Mouse (Mus musculus): ENCODE results near the gene Dicer1.

Gene Dicer1

DNA sequence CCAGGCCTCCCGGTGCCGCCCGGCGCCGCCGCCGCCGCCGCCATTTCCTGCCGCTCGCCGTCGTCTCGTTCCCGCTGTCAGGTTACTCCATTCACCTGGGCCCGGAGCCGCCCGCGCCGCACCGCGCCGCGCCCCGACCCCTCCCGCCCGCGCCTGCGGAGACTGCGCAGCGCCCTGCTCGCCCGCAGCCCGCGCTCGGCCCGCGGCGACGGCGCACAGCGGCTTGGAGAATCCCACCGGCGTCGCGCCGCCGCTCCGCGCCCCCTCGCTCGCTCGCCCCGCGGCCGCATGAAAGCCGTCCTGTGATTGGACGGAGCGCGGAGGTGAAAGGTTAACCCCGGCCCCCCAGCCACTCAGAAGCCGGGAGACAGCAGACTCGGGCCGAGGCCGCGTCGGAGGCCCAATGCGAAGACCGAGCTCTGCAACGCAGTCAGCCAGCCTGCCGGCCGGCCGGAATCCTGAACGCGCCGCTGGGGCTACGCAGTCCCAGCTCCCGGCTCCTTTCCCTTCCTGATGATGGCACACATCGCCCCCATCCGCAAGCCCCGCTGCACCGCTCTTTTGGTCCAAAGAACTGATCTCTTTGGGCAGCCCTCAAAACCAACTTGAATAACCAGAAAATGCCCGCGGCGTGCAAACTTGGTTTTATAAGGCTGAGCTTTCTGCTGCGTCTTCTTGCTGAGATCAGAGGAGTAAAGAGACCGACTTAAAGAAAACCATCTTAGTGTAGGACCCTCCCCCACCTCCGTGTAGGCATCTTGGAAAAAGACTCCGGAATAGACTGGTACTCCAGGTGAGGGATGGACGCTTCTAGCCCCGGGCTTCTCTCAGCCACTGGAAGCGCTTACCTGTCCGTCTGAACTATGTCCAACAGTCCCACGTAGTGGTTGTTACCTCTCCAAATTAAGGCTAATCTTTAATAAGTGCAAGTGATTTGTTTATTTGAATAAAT lies at the start of gene Dicer1:
Gene Dicer1, minus strand, starts transcription at position 139 of the 952 bp plus-strand sequence.
- peak; percentile 96 for DNase-seq (ENCODE audit: low read depth, low spot score)

DNA sequence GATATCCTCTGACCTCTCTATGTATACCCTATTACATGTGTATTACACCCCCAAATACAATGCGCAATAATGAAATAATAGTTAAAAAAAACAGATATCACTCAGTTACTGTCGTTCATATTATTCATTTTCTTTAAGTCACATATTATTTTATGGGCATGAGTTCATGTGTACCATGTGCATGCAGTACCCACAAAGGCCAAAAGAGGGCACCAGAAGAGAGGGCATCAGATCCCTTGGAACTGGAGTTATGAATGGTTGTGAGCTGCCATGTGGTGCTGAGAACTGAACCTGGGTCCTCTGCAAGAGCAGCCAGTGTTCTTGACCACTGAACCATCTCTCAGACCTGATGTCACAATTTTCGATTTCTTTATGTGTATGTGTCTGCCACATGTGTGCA lies 47.6 kb upstream of the Dicer1 start:
- DNase-seq (ENCODE audit: low read depth, low spot score), result no peak

DNA sequence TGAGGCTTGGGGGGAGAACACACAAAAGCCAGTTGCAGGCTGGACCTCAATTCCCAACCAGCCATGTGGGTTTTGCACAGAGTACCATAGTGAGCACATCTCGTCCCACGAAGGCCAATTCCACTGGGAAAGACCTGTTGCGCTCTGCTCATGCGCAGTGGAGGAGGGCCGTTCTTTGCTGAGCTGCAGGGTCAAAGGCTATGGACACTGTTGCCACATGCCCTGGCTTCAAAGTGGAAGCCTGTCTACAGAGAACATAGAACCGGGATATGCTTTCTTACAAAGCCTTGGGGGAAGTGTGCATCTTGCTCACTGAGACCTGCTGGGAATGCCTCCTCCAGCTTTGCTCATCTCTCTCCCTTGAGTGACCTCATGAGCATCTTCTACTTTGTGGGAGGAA lies 46.2 kb upstream of the Dicer1 start:
- DNase-seq (ENCODE audit: low read depth, low spot score), result no peak

DNA sequence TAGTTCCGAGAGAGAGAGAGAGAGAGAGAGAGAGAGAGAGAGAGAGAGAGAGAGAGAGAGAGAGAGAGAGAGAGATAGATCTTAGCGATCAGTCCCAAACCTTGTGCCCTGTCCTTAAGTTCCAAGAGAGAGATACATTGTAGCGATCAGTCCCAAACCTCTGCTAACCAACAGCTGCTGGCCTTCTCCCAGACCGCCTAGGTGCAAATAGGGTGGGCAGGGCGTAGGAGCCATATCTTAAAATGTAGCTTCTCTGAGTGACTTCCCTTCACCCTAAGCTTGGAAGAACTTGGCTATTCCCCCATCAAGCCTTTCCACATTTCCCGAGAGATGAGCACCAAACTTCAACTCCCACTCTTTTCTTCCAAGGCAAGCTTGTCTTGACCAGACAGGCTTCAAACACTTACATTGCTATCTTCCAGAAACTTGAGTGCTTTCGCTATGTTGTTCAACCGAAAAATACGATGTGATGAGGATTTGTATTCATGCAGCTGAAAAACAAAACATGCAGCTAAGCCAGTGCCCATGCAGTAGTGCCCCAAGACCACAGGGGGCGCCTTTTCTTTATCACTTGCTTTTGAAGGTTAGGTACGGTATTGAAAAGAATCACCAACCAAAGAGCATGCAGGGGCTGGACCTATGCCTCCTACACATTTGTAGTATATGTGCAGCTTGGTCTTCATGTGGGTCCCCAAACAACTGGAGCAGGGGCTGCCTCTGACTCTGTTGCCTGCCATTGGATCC lies 45.1 kb upstream of the Dicer1 start:
- DNase-seq (ENCODE audit: low read depth, low spot score), result no peak

DNA sequence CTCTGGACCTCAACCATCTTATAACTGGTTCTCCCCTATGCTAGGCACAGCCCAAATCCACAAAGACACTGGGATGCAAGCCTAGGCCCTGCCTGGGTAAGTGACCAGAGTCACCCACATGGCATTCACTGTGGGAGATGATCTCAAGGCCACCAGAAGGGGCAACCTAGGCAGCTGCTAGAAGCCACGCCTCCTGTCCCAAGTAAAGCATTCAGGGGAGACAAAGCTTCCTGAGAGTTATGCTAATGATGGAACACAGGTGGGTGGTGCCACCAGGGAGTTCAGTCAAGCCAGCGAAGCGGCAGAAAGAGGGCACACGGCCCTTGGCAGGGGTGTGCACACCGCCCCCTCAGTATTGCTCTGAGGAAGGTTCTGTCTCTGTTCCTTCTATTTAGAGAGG lies 43.2 kb upstream of the Dicer1 start:
- no peak for DNase-seq (ENCODE audit: low read depth, low spot score)

DNA sequence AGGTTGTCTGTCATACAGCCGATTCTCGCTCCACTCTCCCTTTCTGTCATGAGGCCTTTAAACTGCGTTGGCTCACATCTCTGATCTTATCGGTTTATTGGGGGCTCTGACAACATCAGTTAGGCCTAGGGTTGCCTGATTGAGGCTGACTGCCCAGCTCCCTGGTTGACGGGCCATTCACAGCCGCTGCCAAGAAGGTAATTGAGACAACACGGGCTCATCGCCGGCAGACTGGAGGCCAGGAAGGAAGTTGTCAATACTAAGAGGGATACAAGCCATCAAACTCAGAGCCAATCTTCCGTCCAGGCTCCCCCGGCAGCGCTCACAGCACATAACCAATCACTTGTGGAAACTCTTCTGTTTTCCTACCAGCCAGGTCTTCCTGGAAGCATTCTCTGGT lies 41.7 kb upstream of the Dicer1 start:
- DNase-seq (ENCODE audit: low read depth, low spot score), result no peak

DNA sequence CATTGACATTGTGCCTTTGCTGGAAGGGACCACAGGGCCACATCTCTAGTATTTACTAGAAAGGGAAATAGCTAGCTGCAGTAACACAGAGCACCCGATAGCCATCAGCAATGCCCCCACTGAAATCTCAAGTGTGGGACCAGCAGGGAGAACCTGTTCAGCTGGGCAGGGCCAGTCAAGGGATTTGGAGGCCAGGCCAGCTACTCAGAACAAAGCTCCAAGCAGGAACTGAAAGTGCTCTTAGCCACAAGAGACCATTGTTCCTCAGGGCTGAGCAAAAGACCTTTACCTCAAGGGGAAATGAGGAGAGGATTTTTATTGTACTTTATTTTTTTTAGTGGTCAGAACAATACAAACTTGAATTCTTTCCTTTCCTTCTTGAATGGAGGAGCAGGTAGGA lies 25.9 kb upstream of the Dicer1 start:
- no peak for DNase-seq (ENCODE audit: low read depth, low spot score)

DNA sequence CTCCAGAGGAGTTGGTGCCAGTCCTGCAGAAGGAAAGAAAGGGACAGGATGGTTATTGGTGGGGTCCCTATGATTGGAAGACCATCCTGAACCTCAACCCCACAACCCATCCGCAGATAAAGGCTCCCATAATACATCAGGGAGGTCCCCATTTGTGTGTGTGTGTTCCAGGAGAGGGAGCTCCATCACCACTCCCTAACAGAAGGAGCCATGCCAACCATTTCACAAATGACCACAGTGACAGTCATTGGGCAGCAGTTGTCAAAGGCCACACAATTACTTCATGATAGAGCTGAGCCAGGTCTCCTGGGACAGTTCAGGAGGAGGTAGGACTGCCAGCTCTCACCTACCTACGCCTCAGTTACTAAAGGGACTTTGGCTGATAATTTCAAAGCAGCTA lies 20.2 kb upstream of the Dicer1 start:
- peak; percentile 5 for DNase-seq (ENCODE audit: low read depth, low spot score)

DNA sequence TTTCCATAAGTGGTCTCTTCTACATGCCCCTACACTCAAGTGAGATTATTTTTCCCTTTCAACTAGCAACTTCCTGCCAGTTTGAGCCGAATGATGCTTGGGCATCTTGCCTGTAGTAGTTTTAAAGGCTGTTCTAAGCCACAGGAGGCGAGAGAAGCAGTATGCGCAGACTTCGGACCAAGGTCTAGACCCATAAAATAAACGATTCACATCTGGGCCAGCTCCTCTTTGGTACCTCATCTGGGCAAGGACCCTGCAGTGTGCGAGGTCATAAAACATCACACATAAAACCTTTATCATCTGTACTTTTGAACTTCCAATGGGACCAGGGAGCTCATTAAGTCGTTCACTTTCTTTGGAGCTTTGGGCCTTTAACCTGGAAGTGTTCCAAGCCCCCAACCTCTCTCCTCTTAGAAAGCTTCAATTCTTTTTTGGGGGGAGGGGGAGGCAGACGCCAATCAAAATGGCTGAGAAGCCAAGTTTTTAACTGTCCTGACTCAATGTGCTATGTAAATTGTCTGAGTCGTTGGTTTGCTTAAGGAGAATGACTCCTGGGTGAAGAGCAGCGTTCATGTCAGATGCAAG lies 17.5 kb upstream of the Dicer1 start:
- no peak for DNase-seq (ENCODE audit: low read depth, low spot score)

DNA sequence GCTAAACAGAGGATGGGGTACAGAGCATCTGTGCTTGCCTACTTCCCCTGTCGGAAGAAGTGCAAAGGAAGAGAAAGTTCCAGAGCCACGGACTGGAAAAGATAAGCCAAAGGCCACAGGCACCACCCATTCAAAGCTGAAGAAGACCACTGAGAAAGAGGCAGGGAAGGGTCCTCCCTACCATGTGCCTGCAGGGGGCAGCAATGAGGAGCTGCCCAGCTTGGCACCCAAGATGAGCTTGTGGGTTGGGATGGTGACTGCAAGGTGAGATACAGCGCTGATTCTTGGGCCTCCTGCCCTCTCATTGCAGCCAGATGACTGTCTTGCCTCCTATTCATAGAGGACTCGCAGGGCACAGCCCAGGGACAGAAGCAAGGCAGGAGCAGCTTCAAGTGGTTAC lies 15.4 kb upstream of the Dicer1 start:
- no peak for DNase-seq (ENCODE audit: low read depth, low spot score)

DNA sequence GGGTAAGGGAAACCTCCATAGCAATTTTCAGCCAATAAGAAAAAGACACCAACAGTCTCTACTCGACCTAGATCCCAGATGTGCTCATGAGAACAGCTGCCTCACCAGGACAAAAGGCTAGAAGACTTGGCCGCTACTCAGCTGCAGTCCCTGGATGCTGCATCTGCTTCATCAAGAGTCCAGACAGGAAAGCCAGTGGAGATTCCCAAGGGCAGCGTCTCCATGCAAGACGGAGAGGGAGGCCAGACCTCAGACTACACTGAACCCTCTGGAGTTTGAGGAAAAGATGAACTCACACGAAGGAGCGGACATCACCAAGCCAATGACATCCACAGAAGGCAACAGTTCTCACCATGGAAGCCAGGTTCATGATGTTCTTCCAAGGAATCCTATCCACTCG lies 14.0 kb upstream of the Dicer1 start:
- DNase-seq (ENCODE audit: low read depth, low spot score), result no peak

DNA sequence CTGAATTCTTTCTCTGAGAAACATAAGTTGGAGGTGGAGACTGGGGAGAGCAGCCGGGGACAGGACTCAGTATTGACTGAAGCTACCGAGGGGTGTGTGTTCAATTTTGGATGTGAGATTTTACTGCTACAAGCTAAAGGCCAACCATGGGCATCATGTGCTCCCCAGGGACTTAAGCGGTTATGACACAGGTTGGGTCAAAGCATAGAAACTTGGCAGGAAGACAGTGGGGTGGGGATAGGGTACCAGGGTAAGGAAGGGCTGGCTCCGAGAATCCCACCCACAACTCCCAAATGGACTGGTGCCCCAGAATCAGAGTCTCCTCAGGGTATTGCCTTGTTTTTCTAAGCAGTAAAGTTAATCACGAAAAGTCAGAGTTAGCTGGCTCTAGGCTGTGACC lies 13.4 kb upstream of the Dicer1 start:
- DNase-seq (ENCODE audit: low read depth, low spot score), result no peak

DNA sequence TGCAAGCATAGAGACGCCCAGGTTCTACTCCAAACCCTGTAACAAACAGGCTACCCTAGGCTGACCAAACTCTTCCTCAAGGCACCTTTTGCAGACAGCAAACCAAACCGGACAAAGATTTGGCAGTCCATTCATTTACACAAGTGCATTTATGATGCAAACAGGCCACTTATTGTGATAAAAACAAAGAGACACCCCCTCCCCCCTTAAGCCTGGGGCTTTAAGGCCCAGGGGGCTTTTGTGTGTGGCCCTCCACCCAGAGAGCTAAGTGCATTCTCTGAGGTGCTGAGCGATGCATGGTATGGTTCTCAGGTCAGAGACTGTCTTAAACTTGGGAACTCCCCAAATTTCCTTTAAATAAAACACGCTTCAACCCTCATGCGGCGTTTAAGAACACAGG lies 12.2 kb upstream of the Dicer1 start:
- DNase-seq (ENCODE audit: low read depth, low spot score), result no peak

DNA sequence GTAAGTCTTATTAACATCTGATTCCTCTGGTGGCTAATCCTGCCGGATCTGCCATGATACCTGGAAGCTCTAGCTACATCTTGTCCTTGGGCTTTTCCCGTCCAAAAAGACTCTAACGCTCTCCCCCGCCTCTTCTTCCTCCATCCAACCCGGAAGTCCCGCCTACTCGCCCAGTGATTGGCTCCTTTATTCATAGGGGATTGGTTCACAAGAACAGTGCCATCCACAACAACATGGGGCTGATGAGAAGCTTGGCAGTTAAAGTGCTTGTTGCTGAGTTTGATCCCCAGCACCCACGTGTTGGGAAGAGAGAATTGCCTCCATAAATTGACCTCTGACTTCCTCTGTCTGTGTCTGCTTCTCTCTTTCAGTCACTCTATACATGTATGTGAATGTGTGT lies 9.7 kb upstream of the Dicer1 start:
- no peak for DNase-seq (ENCODE audit: low read depth, low spot score)

DNA sequence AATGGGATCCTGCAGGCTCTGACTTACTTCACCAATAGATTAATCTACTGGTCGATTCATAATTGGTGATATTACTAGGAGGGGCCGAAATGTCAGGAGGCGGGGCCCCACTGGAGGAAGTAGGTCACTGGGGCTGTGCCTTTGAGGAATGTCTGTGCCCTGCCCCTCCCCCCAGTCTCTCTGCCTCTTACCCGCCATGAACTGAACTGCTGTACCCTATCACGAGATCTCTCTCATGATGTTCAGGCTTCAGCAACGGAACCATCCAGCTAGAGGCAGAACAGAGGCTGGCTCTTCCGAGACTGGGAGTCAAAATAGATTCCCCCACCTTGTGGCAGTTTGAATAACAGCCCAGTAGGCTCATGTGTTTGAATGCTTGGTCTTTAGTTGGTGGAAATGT lies 6.3 kb upstream of the Dicer1 start:
- DNase-seq (ENCODE audit: low read depth, low spot score), result no peak

DNA sequence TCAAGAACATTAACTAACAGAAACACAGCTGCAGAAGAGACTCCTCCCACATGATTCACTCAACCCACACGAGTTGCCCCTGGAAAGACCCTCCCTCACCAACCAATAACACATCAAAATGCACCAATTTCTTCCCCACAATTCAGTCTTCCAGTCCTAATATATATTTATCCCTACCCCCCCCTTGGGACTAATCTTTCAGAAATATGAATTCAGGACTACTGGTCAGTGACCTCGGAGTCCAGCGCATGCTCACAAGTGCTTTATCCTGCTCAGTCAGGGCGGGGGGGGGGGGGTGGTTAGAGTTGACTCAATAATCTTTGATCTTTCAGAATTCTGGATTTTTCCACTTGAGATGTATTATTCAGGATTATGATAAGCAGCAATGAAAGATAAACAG lies 1.9 kb upstream of the Dicer1 start:
- no peak for DNase-seq (ENCODE audit: low read depth, low spot score)

DNA sequence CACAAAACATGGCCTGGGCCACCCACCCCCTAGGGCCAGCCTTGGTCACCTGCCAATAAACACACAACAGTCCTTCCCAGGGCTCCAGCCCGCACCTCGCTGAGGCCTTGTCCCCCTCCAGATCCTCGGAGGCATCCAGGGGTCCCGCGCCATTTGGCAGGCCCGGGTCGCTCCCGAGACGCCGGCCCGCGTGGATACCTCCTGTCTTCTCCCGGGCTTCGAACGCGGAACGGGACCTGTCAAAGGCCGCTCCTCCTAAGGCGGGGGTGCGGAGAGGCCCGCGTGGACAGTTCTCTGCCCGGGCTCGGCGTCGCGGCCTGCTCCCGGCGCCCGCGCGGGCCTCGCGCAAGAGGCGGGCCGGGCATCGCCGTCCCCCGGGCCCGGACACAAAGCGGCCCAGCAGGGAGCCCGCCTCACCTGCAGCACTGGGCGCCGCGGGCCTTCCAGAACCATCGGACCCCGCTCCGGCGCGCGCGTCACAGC lies 380 bp downstream of the Dicer1 start:
- DNase-seq (ENCODE audit: low read depth, low spot score), result peak; percentile 17

DNA sequence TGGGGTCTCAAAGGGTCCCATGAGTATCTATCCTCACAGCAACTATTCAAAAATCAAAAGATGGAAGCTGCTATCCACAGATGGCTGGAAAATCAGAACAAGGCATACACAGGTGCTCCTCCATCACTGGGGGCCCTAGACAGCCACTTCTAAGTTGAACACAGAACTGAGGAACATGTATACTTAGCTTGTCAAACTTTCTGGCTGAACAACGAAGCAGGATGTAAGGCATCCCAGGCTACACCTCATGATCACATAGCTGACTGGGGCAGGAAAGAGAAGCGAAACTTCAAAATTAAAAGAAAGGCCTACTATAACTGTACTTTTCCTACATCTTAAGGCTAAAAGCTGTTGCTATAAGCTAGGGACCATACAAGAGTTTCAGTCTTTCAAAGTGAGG lies 2.8 kb downstream of the Dicer1 start:
- no peak for DNase-seq (ENCODE audit: low read depth, low spot score)

DNA sequence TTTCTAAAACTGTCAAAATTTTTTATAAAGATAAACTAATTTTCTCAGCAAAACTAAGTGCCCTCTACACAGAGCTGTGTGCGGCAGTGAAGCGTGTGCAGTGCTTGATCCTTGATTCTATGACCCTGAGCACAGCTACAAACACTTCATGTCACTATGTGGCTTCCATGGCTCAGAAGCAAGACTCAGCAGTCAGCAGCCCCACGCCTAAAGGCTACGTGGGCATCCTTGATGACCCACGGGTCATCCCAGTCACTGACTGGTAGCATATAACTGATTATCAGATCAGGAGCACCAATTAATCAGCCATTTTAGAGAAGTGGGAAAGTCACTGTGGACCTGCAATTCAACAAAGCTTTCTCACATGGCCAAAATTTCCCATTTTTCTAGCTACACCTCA lies 4.5 kb downstream of the Dicer1 start:
- DNase-seq (ENCODE audit: low read depth, low spot score), result no peak

DNA sequence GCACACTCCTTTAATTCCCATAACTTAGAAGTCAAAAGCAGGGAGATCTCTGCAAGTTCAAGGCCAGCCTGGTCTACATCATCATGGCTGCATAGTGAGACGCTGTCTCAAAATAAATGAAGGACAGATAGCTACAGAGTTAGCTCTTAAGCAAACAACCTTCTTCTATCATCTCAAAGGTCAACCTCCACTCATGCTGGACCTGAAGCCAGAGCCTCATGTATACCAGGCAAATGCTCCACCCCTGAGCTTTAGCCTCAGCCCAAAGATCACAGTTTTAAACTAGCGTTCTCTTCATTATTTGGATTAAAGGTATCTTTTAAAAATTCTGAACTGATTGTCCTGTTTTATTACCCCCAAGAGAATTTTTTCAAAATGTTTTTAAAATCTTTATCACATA lies 5.2 kb downstream of the Dicer1 start:
- no peak for DNase-seq (ENCODE audit: low read depth, low spot score)

DNA sequence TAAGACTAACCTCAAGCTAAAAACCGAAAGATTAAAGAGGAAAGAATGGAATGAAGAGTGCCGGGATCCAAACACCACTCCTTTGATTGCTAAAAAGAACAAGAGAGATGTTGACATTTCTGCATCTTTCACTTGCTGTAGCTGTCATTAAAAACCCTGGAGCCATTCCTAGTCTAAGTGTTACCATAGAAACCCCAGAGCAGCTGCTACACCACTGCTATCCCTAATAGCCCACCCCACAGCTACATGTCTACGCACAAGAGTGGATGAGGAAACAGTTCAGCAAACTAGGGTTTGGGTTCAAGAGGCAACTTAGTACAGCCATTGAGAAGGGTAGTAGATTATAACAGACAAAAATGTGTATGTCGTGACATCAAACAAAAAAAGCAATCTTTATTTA lies 8.1 kb downstream of the Dicer1 start:
- DNase-seq (ENCODE audit: low read depth, low spot score), result no peak

DNA sequence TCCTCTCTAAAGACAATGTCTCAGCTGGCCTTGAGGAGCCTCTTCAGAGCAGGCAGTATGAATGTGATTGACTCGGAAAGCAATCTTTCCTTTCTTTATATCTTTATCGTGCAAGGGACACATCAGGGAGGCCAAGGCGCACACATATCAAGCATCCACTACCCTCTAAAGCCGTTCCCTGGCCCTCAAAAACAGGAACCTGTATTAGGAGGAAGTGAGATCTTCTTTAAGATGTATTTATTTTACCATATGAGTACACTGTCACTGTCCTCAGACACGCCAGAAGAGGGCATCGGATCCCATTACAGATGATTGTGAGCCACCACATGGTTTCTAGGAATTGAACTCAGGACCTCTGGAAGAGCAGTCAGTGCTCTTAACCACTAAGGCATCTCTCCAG lies 9.5 kb downstream of the Dicer1 start:
- no peak for DNase-seq (ENCODE audit: low read depth, low spot score)

Measured in retina, postnatal 7 days (tissue).